8 mouse cellular contexts compared by ENCODE assay signal in genomic region chr13:103921831-103922380, GRCm38 (mm10). TPM values are rescaled to one million over a fixed set of nuclear protein-coding genes. Genes with fewer than 3 reads are reported as not detected.
DNase-seq lines count a peak whose midpoint lies in the region; ATAC-seq and TF ChIP-seq lines count a peak whose summit lies in the region.

No protein-coding gene starts in this region.

- peak overlapping the region; percentile 62; the same call in 1 of the 2 replicates for H3K27ac ChIP-seq in testis, adult 2 months (ENCODE audit: control insufficient read depth, insufficient read depth, low read depth, low read length)
- peak overlapping the region; percentile 99 for H3K27ac ChIP-seq in liver, embryonic 11.5 days (ENCODE audit: low read depth, low read length)
- peak overlapping the region; percentile 100 for H3K27ac ChIP-seq in stomach, postnatal 0 days (replicated peaks)

- 29% methylated on average over 11 of the region's 11 CpGs for WGBS in liver, embryonic 11.5 days
- WGBS in stomach, postnatal 0 days = 8% methylated on average over 11 of the region's 11 CpGs

- H3K9ac ChIP-seq in liver, embryonic 11.5 days (ENCODE audit: low read depth, low read length) = peak overlapping the region; percentile 97
- H3K9ac ChIP-seq in stomach, postnatal 0 days (ENCODE audit: low read length) = peak overlapping the region; percentile 100

- no peak for ATAC-seq in liver, embryonic 11.5 days (replicated peaks; ENCODE audit: low FRiP score)
- ATAC-seq in stomach, postnatal 0 days (ENCODE audit: low FRiP score, low TSS enrichment) = no peak

- H3K36me3 ChIP-seq in testis, adult 2 months (ENCODE audit: control insufficient read depth, insufficient read depth, low read length) = no peaks in the 10 kb centered on the region
- no peaks in the 10 kb centered on the region for H3K36me3 ChIP-seq in liver, embryonic 11.5 days (ENCODE audit: control insufficient read depth, insufficient read depth, low read length)
- H3K36me3 ChIP-seq in stomach, postnatal 0 days (ENCODE audit: control insufficient read depth, insufficient read depth, low read length) = no peaks in the 10 kb centered on the region

- DNase-seq in cerebellum, adult 11 months = peak; percentile 5
- DNase-seq in cerebellum, adult 11-12 months = no peak
- DNase-seq in testis, postnatal 10 days (ENCODE audit: low spot score) = no peak
- no peak for DNase-seq in liver, embryonic 11.5 days (ENCODE audit: low spot score)
- no peak for DNase-seq in stomach, postnatal 0 days (ENCODE audit: low spot score)
- no peak for DNase-seq in left cerebral cortex, postnatal 4 days
- no peak for DNase-seq in frontal cortex, postnatal 14 days (ENCODE audit: low spot score in 2 of 2)

- H3K9me3 ChIP-seq in liver, embryonic 11.5 days (ENCODE audit: control insufficient read depth, low read length) = no peaks in the 10 kb centered on the region
- H3K9me3 ChIP-seq in stomach, postnatal 0 days (ENCODE audit: control insufficient read depth, low read length) = no peaks in the 10 kb centered on the region

- no peak for TF ChIP-seq CTCF in testis, adult 2 months (IDR thresholded peaks at IDR 0.05; ENCODE audit: control insufficient read depth, insufficient read depth, insufficient replicate concordance, low read depth, low read length)
- no peak for TF ChIP-seq CTCF in stomach, postnatal 0 days (IDR thresholded peaks at IDR 0.05; ENCODE audit: low read depth)

- H3K4me1 ChIP-seq in testis, adult 2 months (ENCODE audit: control insufficient read depth, insufficient read depth, low read length) = peaks cover 5% of the 10 kb centered on the region
- H3K4me1 ChIP-seq in liver, embryonic 11.5 days (replicated peaks; ENCODE audit: control insufficient read depth, insufficient read depth, low read length) = no peaks in the 10 kb centered on the region; the same call in 1 of the 2 replicates
- peaks cover 2% of the 10 kb centered on the region; the same call in 1 of the 2 replicates for H3K4me1 ChIP-seq in stomach, postnatal 0 days (replicated peaks; ENCODE audit: control insufficient read depth, insufficient read depth)

- no peaks in the 10 kb centered on the region for H3K27me3 ChIP-seq in testis, adult 2 months (ENCODE audit: control insufficient read depth, insufficient read depth, low read length)
- H3K27me3 ChIP-seq in liver, embryonic 11.5 days (replicated peaks; ENCODE audit: control insufficient read depth, insufficient read depth, low read length) = no peaks in the 10 kb centered on the region
- H3K27me3 ChIP-seq in stomach, postnatal 0 days (ENCODE audit: control insufficient read depth, insufficient read depth, low read length) = no peaks in the 10 kb centered on the region

- peak overlapping the region; percentile 91 for H3K4me3 ChIP-seq in testis, adult 2 months (ENCODE audit: control insufficient read depth, low read depth, low read length)
- H3K4me3 ChIP-seq in liver, embryonic 11.5 days (ENCODE audit: low read depth, low read length) = peak overlapping the region; percentile 78
- H3K4me3 ChIP-seq in stomach, postnatal 0 days (ENCODE audit: low read depth, low read length) = peak overlapping the region; percentile 97

- TF ChIP-seq EP300 in stomach, postnatal 0 days (optimal IDR thresholded peaks at IDR 0.05) = no peak

- TF ChIP-seq POLR2A in testis, adult 2 months (IDR thresholded peaks at IDR 0.05; ENCODE audit: control insufficient read depth, low read depth, low read length) = no peak

- intact Hi-C loops in left cerebral cortex, postnatal 4 days (cut with DNase I) = loop anchor here (5.0 kb wide), 1 partner anchor 105 kb away; no protein-coding TSS in a partner anchor

- peak overlapping the region; percentile 86 for H3K4me2 ChIP-seq in liver, embryonic 11.5 days
- peak overlapping the region; percentile 86 for H3K4me2 ChIP-seq in stomach, postnatal 0 days (replicated peaks; ENCODE audit: low read depth)

RNA-seq across cellular contexts. Expression of gene Erbin, which starts 1.6 kb away (rescaled TPM):
- 4.3 and 4.9 TPM in 2 replicates for polyA plus RNA-seq in testis, adult 2 months (2012; rRNA removed)
- polyA plus RNA-seq in liver, embryonic 11.5 days (2014; fragmentation: Nextera tagmentation; extraction: Ambion mirVana) = 16.2 and 17.8 TPM in 2 replicates
- 15.7 and 16.1 TPM in 2 replicates for polyA plus RNA-seq in stomach, postnatal 0 days (2015; fragmentation: Nextera tagmentation; extraction: Ambion mirVana)
- total RNA-seq in left cerebral cortex, postnatal 4 days (2021) = 10 to 100 TPM; 33.1 to 35.3 TPM
